Mouse (Mus musculus) liver, embryonic 14.5 days (tissue): ENCODE data around the gene Mrpl55.

Source experiments
- CTCF ChIP-seq: IDR thresholded peaks from 2 replicates; pipeline ENCODE4 v1.5.1; 2016; ENCODE audit warnings: antibody characterized with exemption, low read depth, control low read depth
- EP300 ChIP-seq: IDR thresholded peaks from 2 replicates; pipeline ENCODE4 v1.6.1; 2016; ENCODE audit warnings: antibody characterized with exemption, low read depth

DNA sequence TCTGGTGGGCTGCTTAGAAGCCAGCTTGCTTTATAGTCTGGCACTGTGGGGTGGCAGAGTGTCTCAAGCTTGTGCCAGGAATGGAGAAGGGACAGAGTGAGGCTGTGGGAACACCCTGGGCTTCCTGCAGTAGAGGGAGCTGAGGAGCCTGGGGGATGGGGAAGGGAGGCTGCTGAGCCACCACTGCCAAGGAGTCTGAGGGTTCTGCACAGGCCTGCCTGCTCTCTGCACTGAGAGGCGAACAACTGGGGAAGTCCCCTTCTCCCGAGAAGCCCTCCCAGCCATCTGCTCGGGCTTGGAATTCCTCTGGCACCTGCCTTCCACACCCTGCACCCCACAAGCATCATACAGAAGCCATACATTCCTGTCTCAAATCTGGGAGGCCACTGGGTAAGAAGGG is 39.6 kb downstream of the Mrpl55 start:
- no peak for TF ChIP-seq CTCF
- no peak for TF ChIP-seq EP300
